Mouse (Mus musculus): Measurements from ENCODE around the gene Clybl.

The Clybl gene

DNA sequence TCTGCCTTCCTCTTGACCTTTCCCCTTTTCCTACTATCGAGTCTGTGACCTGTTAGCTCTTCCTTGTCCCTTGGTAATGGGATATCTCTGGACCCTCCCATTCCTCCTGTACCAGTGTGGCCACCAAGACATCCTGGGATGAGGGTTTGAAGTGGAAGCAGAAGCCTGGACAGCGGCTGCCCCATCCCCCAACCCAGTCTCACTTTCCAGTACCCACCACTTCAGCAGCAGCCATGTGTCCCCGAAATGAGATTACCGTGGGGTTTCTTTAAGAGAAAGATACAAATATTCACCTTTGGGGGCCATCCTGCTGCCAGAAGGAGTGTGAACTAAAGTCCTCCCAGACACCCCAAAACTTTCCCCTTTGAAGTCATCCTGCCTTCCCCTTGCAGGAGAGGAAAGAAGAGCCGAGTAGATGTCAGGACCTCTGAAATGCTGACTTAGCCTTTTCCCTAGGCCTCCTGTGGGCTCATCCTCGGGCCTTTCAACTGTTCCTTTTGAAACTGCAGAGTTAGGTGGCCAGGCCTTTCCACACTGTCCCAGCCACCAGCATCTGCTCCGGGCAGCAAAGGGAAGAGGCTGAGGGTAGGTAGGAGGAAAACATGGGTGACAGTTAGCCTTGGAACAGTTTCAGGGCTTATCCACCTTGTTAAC is 44.1 kb downstream of the Clybl start:
- TF ChIP-seq GATA4 (IDR thresholded peaks at IDR 0.05; ENCODE audit: insufficient replicate concordance, low read length), result no peak

GRCm38 (mm10) chr14:122226133-122226515 is 44.6 kb downstream of the Clybl start:
- no peak for TF ChIP-seq GATA4 (IDR thresholded peaks at IDR 0.05; ENCODE audit: insufficient replicate concordance, low read length)

DNA sequence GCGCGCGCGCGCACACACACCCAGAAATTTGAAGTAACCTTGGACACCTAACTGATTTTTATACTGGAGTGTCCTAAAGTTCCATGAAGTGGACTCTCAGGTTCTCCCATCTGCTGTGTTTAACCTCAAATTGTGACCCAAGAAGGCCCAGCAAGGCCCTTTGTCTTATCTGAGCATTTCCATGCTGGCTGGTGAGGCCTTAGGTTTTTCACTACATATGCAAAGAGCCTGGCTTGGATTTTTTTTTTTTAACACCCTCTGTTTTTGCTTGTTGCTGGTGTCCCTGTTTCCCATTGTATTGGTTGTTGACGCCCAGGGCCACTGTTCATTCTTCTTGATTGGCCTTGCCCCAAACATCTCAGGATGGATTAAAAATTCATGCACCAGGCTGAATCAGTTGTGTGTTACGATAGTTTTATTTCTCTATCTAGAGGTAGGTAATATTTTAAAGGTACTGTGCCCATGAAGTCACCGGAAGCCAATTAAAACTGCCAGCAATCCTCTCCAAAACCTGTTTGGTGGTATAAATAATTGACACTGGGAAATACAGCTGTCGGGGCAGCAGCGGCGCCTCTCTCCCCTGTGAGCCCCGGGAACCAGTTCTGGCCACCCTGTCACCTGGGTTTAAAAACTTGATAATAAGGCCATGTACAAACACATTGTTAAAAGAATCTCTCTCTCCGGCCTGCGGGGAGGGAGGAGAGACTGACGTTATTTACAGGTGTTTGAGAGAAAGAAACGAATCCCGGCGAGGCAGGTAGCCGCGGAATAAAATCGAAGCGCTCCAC is 45.4 kb downstream of the Clybl start:
- no peak for TF ChIP-seq GATA4 (IDR thresholded peaks at IDR 0.05; ENCODE audit: insufficient replicate concordance, low read length)

DNA sequence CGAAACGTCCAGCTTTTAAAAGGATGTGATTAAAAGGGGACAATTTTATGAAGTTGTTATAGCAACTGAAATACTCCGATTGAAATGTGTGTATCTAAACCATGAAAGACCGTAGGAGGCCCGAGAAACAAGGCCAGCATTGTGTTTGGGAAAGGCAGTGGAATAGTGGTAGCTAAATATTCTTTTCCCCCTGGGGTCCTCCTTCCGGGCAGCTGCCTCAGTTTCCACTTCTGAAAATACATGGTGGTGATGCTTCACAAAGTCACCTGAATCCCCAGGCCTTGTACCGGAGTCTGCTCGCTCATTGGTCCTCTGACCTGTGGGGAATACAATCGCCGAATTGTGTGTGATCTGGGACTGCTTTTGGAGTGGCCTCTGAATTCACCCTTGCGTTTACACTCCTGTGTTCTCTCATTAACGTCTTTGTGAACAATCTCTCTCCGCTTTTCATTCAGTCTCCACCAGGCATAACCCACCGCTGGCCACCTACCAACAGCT is 46.0 kb downstream of the Clybl start:
- no peak for TF ChIP-seq GATA4 (IDR thresholded peaks at IDR 0.05; ENCODE audit: insufficient replicate concordance, low read length)

GRCm38 (mm10) chr14:122228816-122229551 is 47.5 kb downstream of the Clybl start:
- TF ChIP-seq GATA4 (IDR thresholded peaks at IDR 0.05; ENCODE audit: insufficient replicate concordance, low read length), result no peak

DNA sequence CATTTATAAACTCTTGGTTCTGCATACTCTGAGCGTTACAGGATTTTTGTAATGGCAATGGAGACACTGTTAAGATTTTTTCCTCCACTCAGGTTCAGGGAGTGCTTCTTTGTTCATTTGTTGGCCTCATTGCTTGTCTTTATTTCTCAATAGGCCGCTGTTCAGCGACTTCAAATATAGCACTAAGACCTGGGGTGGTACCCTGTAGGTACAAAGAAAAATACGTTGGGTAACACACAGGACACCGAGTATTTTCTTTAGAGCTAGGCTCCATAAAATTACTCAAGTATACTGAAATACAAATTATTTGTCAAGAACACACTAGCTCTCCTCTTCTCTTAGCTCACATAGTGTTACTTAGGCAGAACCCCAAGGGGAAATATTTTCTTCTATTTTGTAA is 48.5 kb downstream of the Clybl start:
- TF ChIP-seq GATA4 (IDR thresholded peaks at IDR 0.05; ENCODE audit: insufficient replicate concordance, low read length), result no peak

GRCm38 (mm10) chr14:122230621-122231025 is 49.1 kb downstream of the Clybl start:
- TF ChIP-seq GATA4 (IDR thresholded peaks at IDR 0.05; ENCODE audit: insufficient replicate concordance, low read length), result no peak

GRCm38 (mm10) chr14:122231073-122231472 is 49.6 kb downstream of the Clybl start:
- TF ChIP-seq GATA4 (IDR thresholded peaks at IDR 0.05; ENCODE audit: insufficient replicate concordance, low read length), result no peak

DNA sequence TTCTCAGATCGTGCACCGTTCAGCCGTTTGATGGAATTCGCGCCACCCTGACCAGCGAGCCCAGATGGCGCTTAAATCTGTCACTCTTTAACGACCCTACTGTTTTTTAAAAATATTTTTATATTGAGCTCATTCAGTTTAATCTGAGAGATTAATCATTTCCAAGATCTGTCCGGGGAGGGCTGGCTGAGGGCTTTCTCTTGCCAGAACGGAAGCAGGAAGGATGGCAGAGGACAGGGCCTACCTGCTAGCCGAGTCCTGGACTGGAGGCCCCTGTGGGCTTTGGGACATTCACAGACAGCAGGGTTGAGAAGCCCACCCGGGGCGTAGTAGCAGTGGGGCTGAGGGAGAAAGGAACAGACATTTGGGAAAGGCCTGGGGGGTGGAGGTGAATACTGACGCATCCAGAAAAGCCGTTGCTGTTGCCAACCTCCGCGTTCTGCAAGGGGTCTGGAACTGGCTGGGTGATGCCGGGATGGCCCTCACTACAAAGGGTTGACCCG is 51.8 kb downstream of the Clybl start:
- TF ChIP-seq GATA4 (IDR thresholded peaks at IDR 0.05; ENCODE audit: insufficient replicate concordance, low read length), result no peak

GRCm38 (mm10) chr14:122243874-122244273 is 62.4 kb downstream of the Clybl start:
- TF ChIP-seq GATA4 (IDR thresholded peaks at IDR 0.05; ENCODE audit: insufficient replicate concordance, low read length), result no peak

DNA sequence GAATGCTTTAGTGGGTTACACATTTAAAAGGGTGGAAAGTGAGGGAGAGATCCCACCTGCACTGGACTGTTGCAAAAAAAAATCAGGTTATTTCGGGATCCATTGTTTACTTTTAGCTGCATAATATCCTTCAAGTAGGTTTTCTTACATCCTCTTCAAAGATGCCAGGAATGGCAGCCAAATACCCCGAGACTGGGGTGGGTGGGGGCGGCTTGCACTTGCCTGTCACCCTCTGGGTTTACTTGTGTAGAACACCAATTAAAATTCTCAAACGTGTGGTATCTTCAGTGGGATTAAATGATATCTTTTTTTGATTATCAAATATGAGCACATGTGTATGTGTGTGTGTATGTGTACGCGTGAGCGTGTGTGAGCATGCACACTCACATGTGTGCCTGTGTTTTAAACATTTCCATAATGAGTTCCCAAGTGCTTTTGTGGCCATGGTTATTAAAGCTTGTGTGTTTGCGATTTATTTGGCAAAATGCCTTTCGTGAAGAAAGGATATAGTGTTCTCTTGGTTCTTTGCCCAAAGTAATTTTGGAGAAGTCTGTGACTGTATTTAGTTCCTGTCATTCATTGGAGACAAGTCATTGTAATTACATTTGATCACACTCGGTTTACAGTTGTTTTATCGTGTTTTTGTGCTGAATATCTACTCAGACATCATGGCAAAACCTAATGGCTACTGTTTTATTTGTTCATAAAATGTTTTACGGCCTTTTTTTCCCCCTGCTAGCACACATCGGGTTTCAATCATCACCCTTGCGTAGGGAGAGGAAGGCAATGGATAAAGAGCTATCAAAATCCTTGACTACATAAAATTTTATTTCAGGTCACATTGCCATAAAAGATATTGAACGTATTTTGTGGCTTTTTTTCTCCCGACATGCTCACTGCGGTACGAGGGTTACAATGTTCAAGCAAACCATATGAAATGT is 65.7 kb downstream of the Clybl start:
- TF ChIP-seq GATA4 (IDR thresholded peaks at IDR 0.05; ENCODE audit: insufficient replicate concordance, low read length), result no peak

DNA sequence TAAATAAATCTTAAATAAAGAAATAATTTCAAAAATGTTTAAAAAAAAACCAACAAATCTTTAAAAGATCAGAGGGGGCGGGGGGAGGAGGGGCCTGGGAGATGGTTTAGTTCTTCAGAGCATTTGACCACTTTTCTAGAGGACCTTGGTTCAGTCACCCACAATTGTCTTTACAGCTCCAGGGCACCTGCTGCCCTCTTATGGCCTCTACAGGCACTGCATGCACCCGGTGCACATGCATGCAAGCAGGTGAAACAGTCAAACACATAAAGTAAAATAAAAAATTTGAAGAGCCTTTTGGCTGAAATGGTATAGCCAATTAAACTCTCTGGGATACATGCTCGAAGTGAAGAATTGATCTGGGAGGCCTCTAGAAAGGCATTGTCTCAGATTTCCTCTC is 67.6 kb downstream of the Clybl start:
- no peak for TF ChIP-seq GATA4 (IDR thresholded peaks at IDR 0.05; ENCODE audit: insufficient replicate concordance, low read length)

DNA sequence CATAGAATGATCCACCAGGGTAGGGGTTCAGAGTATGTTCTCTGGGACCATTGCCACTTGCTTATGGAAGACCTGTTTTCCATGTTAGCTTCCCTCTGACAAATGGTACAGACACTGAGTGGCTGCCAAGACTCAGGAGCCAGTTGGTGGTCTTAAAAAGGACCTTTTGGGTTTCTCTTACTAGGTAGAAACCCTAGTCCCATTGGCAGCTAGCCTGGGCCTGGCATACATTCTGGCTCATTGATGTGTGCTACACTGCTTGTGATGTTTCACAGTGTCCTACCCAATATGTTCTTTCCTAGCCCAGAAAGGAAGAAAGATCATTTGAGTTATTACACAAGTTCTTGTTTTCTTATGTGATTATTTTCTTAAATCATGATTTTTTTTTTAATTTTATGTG is 69.8 kb downstream of the Clybl start:
- no peak for TF ChIP-seq GATA4 (IDR thresholded peaks at IDR 0.05; ENCODE audit: insufficient replicate concordance, low read length)

- TF ChIP-seq GATA4 (IDR thresholded peaks at IDR 0.05; ENCODE audit: insufficient replicate concordance, low read length), result no peak
These were observed 74.2 kb downstream of the Clybl start for GRCm38 (mm10) chr14:122255562-122256260.
